Mouse (Mus musculus): Measurements from ENCODE around the gene Ifitm5. TPM values are rescaled to one million over a fixed set of nuclear protein-coding genes. Genes with fewer than 3 reads are reported as not detected.

Ifitm5 gene
- 0.88 and 2.0 TPM in 2 replicates for polyA plus RNA-seq (2012; rRNA removed)

GRCm38 (mm10) chr7:140949824-140950530 is at the start of gene Ifitm5:
Ifitm5 (minus strand) TSS chr7:140950291.

GRCm38 (mm10) chr7:140966921-140967320 is 16.8 kb upstream of the Ifitm5 start, which contains the start of gene Ifitm1:
Ifitm1 (plus strand) TSS chr7:140967221.

GRCm38 (mm10) chr7:140955758-140956555 is 5.9 kb upstream of the Ifitm5 start, which contains the start of the genes Gm45717 and Ifitm2:
Gm45717 (minus strand) TSS chr7:140955937.
Ifitm2 (minus strand) TSS chr7:140955987.

DNA sequence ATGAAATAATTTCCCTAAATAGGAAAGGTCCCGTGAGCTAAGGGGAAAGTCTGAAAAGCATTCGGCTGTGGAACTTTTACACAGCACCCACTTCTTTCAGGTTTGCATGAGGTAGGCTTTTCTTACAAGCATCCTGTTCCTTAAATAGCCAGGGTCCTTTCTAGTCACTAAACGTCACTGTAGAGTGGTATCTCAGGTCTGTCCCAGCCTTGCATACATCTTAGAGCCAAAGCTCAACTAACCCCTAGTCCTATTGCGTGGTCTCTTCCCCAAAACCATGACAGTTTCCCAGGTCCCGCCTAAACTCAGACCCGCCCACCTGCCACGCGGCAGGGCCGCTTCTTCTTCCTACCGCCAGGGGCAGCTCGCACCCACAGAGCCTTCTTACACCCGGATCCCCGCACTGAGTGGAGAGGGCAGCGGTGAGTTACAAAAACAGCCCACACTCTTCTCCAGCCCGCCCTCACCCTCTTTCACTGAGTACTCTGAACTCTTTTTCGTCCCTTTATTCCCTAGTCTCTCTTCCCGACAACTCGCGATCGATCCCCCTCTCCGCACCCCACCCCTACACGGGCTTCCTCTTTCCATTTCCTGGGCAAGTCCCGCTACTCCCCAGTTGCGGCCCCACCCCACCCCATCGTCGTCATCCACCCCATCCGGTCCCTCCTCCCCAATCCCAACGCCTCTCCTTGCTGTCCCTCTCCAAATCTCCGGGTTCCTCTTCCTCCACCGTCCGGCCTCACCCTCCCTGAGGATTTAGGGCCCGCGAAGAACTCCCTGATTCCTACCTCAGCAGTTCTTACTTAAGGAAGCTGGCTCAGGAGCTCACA is 8.7 kb downstream of the Ifitm5 start, which contains the start of gene Pgghg:
Pgghg (plus strand) TSS at position 170 of the 830 bp plus-strand sequence.

GRCm38 (mm10) chr7:140920418-140921029 is 29.6 kb downstream of the Ifitm5 start, which contains the start of gene Nlrp6:
Nlrp6 (plus strand) TSS chr7:140920902.

GRCm38 (mm10) chr7:140900220-140900619 is 49.9 kb downstream of the Ifitm5 start, which contains the start of gene Cox8b:
Cox8b (minus strand) TSS chr7:140900446.

Other genes starting within 250 kb of the Ifitm5 start
- not detected in 2 replicates for gene Cyp2e1, start 186.6 kb downstream of the Ifitm5 start, polyA plus RNA-seq (2012; rRNA removed)
- 0.12 and 0.24 TPM in 2 replicates for gene Syce1, start 162.4 kb downstream of the Ifitm5 start, polyA plus RNA-seq (2012; rRNA removed)
- gene Zfp941, start 128.1 kb downstream of the Ifitm5 start, polyA plus RNA-seq (2012; rRNA removed) = 2.4 and 4.2 TPM in 2 replicates
- 0.32 and 0.51 TPM in 2 replicates for gene Urah, start 115.3 kb downstream of the Ifitm5 start, polyA plus RNA-seq (2012; rRNA removed)
- gene Scgb1c1, start 104.7 kb downstream of the Ifitm5 start, polyA plus RNA-seq (2012; rRNA removed) = not detected in 2 replicates
- not detected in 2 replicates for gene Odf3, start 102.5 kb downstream of the Ifitm5 start, polyA plus RNA-seq (2012; rRNA removed)
- 0.08 and 0.14 TPM in 2 replicates for gene Gm45785, start 94.0 kb downstream of the Ifitm5 start, polyA plus RNA-seq (2012; rRNA removed)
- 61.0 and 61.6 TPM in 2 replicates for gene Ric8a, start 93.3 kb downstream of the Ifitm5 start, polyA plus RNA-seq (2012; rRNA removed)
- 21.6 and 24.4 TPM in 2 replicates for gene Bet1l, start 92.7 kb downstream of the Ifitm5 start, polyA plus RNA-seq (2012; rRNA removed)
- 167 and 206 TPM in 2 replicates for gene Psmd13, start 68.3 kb downstream of the Ifitm5 start, polyA plus RNA-seq (2012; rRNA removed)
- gene Sirt3, start 68.0 kb downstream of the Ifitm5 start, polyA plus RNA-seq (2012; rRNA removed) = 22.4 and 26.1 TPM in 2 replicates
- gene Cox8b, start 49.8 kb downstream of the Ifitm5 start, polyA plus RNA-seq (2012; rRNA removed) = 0.50 and 1.3 TPM in 2 replicates
- 0.17 and 0.53 TPM in 2 replicates for gene Nlrp6, start 29.4 kb downstream of the Ifitm5 start, polyA plus RNA-seq (2012; rRNA removed)
- gene Pgghg, start 8.9 kb downstream of the Ifitm5 start, polyA plus RNA-seq (2012; rRNA removed) = 15.3 and 24.6 TPM in 2 replicates
- gene Gm45717, start 5.6 kb upstream of the Ifitm5 start, polyA plus RNA-seq (2012; rRNA removed) = not detected in 2 replicates
- 87.0 and 380 TPM in 2 replicates for gene Ifitm2, start 5.7 kb upstream of the Ifitm5 start, polyA plus RNA-seq (2012; rRNA removed)
- gene Ifitm1, start 16.9 kb upstream of the Ifitm5 start, polyA plus RNA-seq (2012; rRNA removed) = 12.4 and 30.5 TPM in 2 replicates
- gene Ifitm3, start 60.5 kb upstream of the Ifitm5 start, polyA plus RNA-seq (2012; rRNA removed) = 5.5 and 20.2 TPM in 2 replicates
- gene Ifitm6, start 67.6 kb upstream of the Ifitm5 start, polyA plus RNA-seq (2012; rRNA removed) = 0.35 and 0.38 TPM in 2 replicates
- gene Gm17387, start 78.8 kb upstream of the Ifitm5 start, polyA plus RNA-seq (2012; rRNA removed) = not detected in 2 replicates
- gene B4galnt4, start 110.8 kb upstream of the Ifitm5 start, polyA plus RNA-seq (2012; rRNA removed) = 68.2 and 109 TPM in 2 replicates
- 1.5 and 2.1 TPM in 2 replicates for gene Pkp3, start 127.9 kb upstream of the Ifitm5 start, polyA plus RNA-seq (2012; rRNA removed)
- gene Sigirr, start 150.3 kb upstream of the Ifitm5 start, polyA plus RNA-seq (2012; rRNA removed) = 2.3 and 2.7 TPM in 2 replicates
- 0.52 and 0.88 TPM in 2 replicates for gene Ano9, start 167.5 kb upstream of the Ifitm5 start, polyA plus RNA-seq (2012; rRNA removed)
- gene Ptdss2, start 172.1 kb upstream of the Ifitm5 start, polyA plus RNA-seq (2012; rRNA removed) = 55.5 and 61.6 TPM in 2 replicates
- gene Rnh1, start 222.6 kb upstream of the Ifitm5 start, polyA plus RNA-seq (2012; rRNA removed) = 44.5 and 71.8 TPM in 2 replicates
- gene Hras, start 243.7 kb upstream of the Ifitm5 start, polyA plus RNA-seq (2012; rRNA removed) = 97.5 and 134 TPM in 2 replicates
- 15.4 and 17.1 TPM in 2 replicates for gene Lrrc56, start 243.9 kb upstream of the Ifitm5 start, polyA plus RNA-seq (2012; rRNA removed)